Mouse (Mus musculus): ENCODE results near the gene Tnk1.

- no peak for TF ChIP-seq GATA1 (IDR thresholded peaks at IDR 0.05; ENCODE audit: low read length)
- TF ChIP-seq TAL1 (IDR thresholded peaks at IDR 0.05; ENCODE audit: low read length) = no peak
These were observed 5.8 kb upstream of the Tnk1 start for GRCm38 (mm10) chr11:69864138-69864860.

Data from erythroblast, embryonic 14.5 days (primary cell).